Mouse (Mus musculus) cortical plate, adult 2 months (tissue): ENCODE measurements at regions not wholly inside any gene's neighbourhood (a gene's known extent, or its start where the extent isn't known, plus 50 kb on each side); places are given as distances from the start of the nearest gene placed in this dataset.

Source experiments
- CTCF ChIP-seq: fragments of 200-500 bp; IDR thresholded peaks from 2 replicates; pipeline ENCODE4 v1.5.1; 2011; ENCODE audit warnings: mild to moderate bottlenecking, control low read depth, low read length; ENCODE audit not compliant: insufficient read depth; ENCODE audit errors: extremely low read depth
- POLR2A ChIP-seq: fragments of 200-500 bp; IDR thresholded peaks from 2 replicates; pipeline ENCODE4 v1.6.1; 2011; ENCODE audit warnings: mild to moderate bottlenecking, low read length, control low read depth; ENCODE audit not compliant: insufficient read depth; ENCODE audit errors: extremely low read depth

DNA sequence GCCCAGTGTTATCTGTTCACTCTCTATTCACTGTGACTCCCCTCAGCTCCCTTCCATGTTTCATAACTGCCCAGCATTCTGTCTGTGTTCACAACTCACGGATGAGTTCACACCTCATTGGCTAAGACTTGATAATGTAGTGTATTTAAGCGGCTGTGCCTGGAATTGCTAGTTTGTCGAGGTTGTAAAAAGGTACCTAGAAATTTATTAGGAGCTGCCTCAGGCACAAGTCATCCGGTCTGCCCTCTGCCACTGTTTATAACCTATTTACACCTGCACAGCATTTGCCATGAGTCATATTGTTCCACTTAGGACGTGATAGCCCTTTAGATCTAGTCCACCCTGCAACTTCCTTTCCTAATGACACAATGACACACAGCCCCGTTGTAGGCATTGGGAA is 50.0 kb upstream of the Pgrmc2 start:
- TF ChIP-seq CTCF (no peak), POLR2A (no peak)
